Mouse (Mus musculus): ENCODE results near the gene Epb41l2.

Gene Epb41l2

GRCm38 (mm10) chr10:25400076-25400475, 40.5 kb downstream of the Epb41l2 start:
- DNase-seq (ENCODE audit: low spot score): no peak

- DNase-seq (ENCODE audit: low spot score): no peak
Measured at GRCm38 (mm10) chr10:25400646-25401045, 41.0 kb downstream of the Epb41l2 start.

GRCm38 (mm10) chr10:25401356-25401755, 41.8 kb downstream of the Epb41l2 start:
- no peak for DNase-seq (ENCODE audit: low spot score)

- DNase-seq (ENCODE audit: low spot score): no peak
Measured at GRCm38 (mm10) chr10:25402886-25403285, 43.3 kb downstream of the Epb41l2 start.

GRCm38 (mm10) chr10:25403813-25404701, 44.5 kb downstream of the Epb41l2 start:
- DNase-seq (ENCODE audit: low spot score): no peak

- no peak for DNase-seq (ENCODE audit: low spot score)
Measured at GRCm38 (mm10) chr10:25404702-25405098, 45.1 kb downstream of the Epb41l2 start.

- no peak for DNase-seq (ENCODE audit: low spot score)
Measured at GRCm38 (mm10) chr10:25405551-25405950, 46.0 kb downstream of the Epb41l2 start.

- DNase-seq (ENCODE audit: low spot score): no peak
Measured at GRCm38 (mm10) chr10:25406695-25407094, 47.1 kb downstream of the Epb41l2 start.

GRCm38 (mm10) chr10:25408136-25408650, 48.6 kb downstream of the Epb41l2 start:
- no peak for DNase-seq (ENCODE audit: low spot score)

GRCm38 (mm10) chr10:25411836-25412373, 52.3 kb downstream of the Epb41l2 start:
- no peak for DNase-seq (ENCODE audit: low spot score)

GRCm38 (mm10) chr10:25415188-25415717, 55.7 kb downstream of the Epb41l2 start:
- DNase-seq (ENCODE audit: low spot score): no peak

- no peak for DNase-seq (ENCODE audit: low spot score)
Measured at GRCm38 (mm10) chr10:25416696-25417095, 57.1 kb downstream of the Epb41l2 start.

GRCm38 (mm10) chr10:25426058-25426457, 66.5 kb downstream of the Epb41l2 start:
- no peak for DNase-seq (ENCODE audit: low spot score)

- DNase-seq (ENCODE audit: low spot score): no peak
Measured at GRCm38 (mm10) chr10:25426814-25427213, 67.2 kb downstream of the Epb41l2 start.

GRCm38 (mm10) chr10:25427523-25427922, 67.9 kb downstream of the Epb41l2 start:
- no peak for DNase-seq (ENCODE audit: low spot score)

GRCm38 (mm10) chr10:25428658-25429057, 69.1 kb downstream of the Epb41l2 start:
- no peak for DNase-seq (ENCODE audit: low spot score)

GRCm38 (mm10) chr10:25429346-25429745, 69.7 kb downstream of the Epb41l2 start:
- no peak for DNase-seq (ENCODE audit: low spot score)

- DNase-seq (ENCODE audit: low spot score): no peak
Measured at GRCm38 (mm10) chr10:25430862-25431261, 71.3 kb downstream of the Epb41l2 start.

- no peak for DNase-seq (ENCODE audit: low spot score)
Measured at GRCm38 (mm10) chr10:25432351-25432750, 72.8 kb downstream of the Epb41l2 start.

- no peak for DNase-seq (ENCODE audit: low spot score)
Measured at GRCm38 (mm10) chr10:25432938-25433337, 73.3 kb downstream of the Epb41l2 start.

- DNase-seq (ENCODE audit: low spot score): no peak
Measured at GRCm38 (mm10) chr10:25433524-25433923, 73.9 kb downstream of the Epb41l2 start.

GRCm38 (mm10) chr10:25434358-25435044, 74.9 kb downstream of the Epb41l2 start:
- no peak for DNase-seq (ENCODE audit: low spot score)

Measured in urinary bladder, postnatal 25 days (tissue).